Mouse (Mus musculus): ENCODE data around the gene Syn3. TPM values are rescaled to one million over a fixed set of nuclear protein-coding genes. Genes with fewer than 3 reads are reported as not detected.
A peak's percentile ranks its signal among the peaks of the same experiment; 100 is the strongest.

Syn3 gene
- total RNA-seq, 2 experiments from 2014 or later = 0.33 to 0.43 TPM

DNA sequence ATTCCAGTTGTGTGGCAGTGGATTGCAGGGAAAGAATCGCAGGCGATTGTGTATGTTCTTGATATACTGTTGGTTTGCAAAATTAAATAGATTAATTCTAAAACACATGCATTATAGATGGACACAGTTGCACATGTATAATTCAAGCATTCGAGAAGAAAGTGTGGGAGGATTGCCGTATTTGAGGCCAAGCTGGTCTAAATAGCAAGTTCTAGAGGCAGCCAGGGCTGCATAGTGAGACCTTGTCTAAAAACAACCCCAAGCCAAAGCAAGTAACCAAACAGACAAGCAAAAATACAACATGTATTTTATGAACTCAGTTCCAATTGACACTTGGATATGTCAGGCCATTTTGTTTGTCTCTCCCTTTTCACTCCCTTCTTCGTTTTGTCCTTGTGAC, 223.1 kb downstream of the Syn3 start:
- DNase-seq = no peak

DNA sequence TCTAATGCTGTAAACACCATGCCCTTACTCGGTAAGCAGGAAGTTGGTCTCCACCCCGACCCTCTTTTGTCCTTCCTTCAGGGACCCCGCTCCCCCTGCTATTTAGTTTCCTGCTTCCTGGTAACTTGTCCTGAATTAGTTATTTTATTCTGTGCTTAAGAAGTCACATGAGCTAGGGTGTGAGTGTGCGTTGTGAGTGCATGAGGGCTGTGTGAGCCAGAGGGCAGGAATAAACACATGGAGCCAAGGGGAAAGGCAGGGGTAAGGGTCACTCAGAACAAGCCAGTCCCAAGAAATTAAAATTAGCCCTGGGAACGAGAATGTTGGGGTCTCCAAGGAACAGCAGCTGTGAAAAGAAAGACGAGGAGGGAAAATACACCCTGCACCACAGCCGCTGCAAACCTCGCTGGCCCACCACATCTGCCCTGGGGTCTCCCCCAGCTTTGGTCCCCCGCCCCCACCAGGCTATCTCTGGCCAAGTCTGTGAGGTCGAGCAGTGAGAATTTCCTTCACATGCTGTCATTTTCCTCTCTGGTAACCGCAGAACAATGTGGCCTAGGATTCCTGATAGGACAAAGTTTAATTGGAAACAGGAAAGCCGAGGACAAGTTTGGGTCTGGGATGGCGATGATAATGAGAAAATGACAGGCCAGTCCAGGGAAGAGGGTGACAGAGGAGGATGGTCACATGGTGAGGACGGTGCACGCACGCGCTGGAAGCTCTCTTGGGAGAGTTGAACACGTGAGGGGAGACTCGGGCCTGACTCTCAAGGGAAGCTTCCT, 225.1 kb downstream of the Syn3 start:
- DNase-seq = no peak

DNA sequence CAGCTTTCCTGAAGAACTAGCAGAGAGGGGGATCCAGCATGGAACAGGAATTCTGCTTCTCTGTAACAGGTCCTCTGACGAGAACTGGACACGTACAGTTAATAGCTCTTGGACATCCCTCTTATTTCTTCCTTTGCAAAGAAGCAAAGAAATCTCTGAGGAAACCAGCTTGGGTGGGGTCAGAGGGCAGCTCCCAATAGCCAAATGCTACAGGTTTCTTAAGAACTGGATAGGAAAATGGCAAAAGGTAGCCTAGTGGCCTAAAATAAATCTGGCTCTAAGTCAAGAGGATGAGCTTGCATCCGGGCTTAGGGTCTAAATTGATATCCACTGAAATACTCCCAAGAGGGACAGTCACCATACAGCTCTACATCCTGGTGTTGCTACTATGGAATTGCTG, 225.9 kb downstream of the Syn3 start:
- DNase-seq = no peak

DNA sequence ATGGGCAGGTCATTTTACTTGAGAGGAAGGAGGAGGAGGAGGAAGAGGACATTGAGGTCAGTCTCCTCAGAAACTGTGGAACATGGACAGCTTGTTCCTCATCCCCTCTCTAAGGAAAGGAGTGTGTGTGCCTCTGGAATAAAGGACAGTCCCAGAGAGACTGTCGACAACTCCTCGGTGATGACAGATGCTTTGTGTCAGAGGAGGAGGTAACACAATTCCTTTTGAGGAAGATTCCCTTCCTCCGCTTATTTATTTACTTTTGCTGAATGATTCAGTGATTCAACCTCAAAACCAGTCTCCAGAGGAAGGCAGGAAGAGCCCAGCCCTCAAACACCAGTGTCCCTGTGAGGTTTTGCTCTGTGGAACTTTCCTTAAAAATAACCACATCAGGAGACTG, 228.4 kb downstream of the Syn3 start:
- DNase-seq = no peak

DNA sequence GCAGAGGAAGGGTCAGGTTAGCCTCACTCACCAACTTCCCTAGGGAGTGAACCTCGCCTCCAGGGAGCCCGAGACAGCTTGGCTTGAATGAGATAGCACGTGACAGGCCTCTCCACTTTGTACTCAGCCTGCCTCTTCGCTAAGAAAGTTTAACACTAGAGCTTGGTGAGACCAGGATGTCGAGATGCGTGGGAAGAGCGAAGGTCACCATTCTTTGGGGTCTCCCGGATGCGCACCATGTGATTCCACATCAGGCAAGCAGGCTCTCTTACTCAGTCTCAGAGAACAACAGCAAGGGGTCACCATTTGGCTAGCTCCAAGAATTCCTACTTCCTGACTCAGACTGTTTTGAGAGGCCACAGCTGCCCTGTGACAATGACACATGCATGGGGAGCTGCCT, 234.1 kb downstream of the Syn3 start:
- DNase-seq = no peak

DNA sequence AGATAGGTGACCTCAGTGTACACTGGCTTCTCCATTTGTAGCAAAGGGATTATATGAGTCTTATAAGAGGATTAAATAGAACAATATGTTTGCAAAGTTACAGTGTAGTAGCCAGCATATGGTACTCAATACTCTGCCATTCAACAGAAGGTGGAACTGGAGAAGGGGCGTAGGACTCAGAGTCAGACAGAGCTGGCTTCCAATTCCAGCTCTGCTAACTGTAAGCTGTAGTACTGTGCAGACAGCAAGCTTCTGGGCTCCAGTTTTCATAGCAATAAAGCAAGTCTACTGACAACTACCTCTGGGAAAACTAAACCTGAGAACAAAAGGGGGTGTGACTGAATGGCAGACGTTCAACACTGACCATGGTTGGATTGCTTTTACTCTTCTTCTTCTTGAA, 237.0 kb downstream of the Syn3 start:
- no peak for DNase-seq

DNA sequence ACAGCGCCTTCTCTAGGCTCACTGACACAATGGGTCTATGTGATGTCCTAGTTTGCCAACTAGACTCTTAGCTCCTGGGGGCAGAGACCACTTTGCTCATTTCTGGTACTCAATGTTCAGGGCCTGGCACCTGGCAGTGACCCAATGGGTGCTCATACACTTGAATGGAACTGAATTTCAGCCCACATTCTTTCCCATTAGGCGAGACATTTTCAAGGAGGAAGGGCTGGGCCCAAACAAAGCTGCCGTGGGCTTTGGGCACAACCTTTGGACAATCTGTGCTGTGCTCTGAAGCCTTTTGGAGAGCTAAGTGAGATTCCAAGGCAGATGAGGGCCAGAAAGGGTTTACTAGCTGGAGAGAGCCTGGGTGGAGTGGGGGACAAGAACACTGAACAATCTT, 239.7 kb downstream of the Syn3 start:
- DNase-seq = no peak

DNA sequence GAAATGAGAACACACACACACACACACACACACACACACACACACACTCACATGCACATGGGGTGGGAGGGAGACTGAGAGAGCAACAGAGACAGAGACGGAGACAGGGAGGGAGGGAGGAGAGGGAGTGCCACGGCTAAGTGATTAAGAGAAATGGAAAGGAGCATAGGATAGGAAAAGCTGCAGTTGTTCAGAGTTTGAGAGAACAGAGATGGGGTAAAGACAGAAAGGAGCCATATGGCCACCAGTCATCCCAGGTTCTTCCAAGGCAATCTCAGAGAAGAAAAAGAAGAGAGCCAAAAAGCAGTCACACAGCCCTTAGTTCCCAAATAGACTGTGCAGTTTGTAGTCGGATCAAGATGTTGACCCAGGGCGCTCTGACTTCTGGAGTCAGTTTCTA, 240.7 kb downstream of the Syn3 start:
- DNase-seq = no peak

DNA sequence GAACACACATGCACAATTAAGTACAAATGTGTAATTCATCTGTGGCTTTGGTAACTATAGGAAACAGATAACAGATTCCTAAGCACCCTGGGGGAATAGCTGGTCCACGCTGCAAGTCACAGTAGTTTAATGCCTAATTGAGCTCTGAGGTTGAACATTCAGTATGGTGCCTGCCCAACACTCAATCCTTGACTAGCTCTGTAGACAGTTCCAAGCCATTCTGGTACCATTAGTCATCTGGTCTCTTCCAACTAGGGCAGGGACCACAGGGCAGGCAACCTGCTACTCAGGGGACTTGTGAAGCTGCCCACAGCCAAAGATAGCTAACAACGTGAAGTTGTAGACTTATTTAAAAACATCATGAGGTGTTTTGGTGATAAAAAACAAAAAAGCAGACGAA, 241.7 kb downstream of the Syn3 start:
- no peak for DNase-seq

DNA sequence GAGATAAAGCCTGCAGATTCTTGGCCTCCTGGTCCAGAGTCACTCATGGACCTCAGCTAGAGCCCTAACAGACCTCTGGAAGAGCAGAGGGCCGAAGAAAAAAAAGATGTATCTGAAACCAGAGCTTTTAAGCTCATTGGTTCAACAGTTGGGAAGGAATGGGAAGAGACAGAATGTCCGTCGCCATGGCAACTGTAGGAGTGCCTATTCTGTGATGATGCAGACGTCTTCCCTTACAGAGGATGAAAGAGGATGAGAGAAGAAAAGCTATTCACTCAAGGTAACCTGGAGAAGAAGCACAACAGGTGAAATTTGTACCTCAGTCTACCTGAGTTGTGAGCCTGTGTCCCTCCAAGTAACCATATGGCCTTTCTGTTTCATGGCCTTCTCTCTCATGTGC, 242.5 kb downstream of the Syn3 start:
- no peak for DNase-seq

DNA sequence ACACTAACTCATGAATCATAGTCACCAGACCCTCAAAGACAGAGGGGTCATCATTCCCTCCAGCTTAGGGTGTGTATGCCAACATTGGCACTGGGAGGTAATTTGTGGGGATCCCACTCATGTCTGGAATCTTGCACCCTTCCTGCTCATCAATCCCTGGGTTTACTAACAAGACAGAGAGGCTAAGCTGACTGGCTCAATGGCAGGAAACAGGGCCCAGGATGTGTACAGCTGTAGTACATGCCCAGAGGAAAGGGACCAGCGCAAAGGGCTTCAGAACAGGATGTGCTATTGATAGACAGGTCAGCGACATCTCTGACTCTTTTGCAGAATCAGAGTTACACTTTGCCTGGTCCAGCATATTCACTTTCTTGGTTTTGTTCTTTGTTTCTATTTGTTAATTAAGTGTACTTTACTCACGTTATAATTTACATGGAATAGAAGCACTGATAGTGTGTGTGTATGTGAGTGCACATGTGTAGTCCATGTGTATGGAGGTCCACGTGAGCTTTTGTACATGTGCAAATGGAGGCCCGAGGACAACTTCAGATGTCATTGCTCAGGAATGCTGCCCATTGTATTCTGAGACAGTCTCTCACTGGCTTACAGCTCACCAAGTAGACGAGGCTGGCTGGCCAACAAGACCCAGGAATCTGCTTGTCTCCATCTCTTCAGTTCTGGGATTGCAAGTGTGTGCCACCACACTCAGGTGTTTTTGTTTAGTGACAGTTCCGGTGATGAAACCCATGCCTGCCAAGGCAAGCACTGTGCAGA, 248.4 kb downstream of the Syn3 start:
- no peak for DNase-seq

DNA sequence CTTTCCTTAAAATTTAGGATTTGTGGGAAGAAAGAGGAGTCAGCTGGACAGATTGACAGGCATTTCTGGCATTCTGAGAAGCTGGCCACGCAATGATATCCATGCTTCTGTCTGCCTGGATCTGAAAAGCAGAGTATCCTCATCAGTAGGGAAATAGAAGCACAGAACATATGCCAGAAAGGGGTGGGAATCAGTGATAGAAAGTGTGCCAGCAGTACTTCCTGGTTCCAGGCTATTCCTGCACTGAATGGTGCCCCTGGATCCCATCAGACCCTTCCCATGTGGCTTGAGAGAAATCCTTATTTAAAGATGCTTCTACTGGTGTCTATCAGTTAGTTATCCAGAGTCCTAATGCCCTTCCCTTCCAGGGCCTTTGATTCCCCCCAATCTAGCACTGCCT, 249.4 kb downstream of the Syn3 start:
- DNase-seq = no peak

DNA sequence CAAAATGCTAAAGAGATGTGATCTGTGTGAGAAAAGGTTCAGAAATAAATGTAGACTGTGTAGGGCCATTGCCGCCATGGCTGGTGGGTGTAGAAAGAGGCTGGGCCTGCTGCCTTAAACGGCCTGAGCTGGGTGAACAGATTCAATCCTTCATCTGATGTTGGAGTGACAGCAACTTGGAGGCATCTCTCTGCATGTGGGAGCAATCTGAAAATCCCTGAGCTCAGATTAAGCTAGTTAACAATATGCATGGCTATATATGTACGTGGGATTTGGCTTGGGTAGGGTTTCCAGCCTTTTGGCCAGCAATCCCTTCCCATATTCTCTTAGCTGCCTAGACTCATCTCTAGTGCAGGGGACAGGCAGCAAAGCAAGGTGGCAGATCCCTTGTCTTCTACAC, 249.9 kb downstream of the Syn3 start:
- no peak for DNase-seq

DNA sequence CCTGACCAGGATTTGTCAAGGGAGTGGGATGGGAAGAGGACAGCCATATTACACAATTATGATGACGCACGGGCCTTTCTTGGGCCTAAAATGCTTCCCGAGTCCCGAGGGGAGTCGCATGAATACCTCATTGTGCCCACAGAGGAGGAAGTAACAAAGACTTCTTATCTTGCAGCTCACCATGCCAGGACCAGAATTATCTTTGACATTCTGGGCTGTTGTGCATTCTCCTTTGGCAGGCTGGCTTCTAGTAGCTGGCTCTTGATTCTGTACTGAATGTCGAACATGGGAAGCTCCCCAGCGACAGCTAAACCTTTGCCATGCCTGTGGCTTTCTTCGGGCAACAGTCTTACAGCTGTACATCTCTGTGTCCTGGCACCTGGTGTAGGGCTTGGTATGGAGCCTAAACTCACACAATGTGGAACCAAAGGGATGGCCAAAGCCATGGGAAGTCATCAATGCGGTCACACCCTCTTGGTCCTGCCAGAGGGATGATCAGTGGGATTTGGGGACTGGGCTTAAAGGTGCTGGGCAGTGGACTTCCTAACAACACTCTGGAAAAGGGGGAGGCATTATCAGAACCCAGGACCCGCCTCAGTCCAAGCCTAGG, 250.5 kb downstream of the Syn3 start:
- no peak for DNase-seq

DNA sequence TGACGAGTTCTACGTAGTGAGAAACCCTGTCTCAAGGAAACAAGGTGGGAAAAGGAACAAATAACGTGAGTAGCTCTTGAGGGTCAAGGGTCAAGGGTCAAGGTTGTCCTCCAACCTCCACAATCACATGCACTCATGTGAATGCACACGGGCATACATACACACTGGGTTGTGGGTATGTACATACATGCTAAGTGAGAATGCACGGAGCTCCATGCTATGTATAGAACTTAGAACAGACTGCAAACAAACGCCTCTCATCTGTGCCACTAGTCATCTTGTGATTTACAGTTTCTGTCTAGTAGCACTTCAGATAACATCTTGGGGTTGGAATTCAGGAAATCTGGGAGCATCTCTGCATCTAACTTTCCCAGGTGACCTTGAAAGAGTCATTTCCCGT, 253.3 kb downstream of the Syn3 start:
- DNase-seq = no peak

DNA sequence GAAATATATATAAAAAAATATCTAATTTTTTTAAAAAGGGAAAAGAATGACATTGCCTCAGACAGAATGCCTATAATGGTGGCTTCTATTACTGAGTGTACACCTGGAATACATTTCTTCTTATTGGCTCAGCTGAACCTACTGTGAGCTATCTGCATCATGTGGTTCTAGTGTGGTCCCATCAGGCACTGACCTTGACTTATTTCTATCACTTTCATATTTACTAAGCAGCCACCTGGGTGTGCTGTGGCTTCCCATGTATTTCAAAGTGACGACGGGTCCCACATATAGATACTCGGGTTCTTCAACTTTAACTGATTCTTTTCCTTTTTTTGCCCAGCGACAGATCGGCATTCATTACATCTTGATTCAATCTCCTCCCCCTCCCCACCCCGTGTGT, 255.2 kb downstream of the Syn3 start:
- DNase-seq = no peak

DNA sequence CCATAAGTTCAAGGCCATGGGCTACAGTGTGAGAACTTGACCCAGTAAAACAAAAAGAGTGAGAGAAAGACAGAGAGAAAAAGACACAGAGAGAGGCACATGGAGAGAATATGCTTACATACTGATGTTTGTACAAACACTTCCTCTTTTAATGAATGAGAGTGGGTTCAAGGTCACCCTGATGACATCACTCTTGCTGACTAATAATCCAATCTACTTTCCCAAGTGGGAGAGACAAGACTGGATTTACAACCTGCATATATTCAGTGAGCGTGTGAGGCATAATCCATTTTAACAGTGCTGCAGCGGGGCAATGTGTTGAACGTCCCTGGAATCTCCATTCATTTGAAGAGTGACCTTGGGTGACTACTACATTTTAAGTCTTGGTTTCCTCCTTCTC, 256.0 kb downstream of the Syn3 start:
- no peak for DNase-seq

DNA sequence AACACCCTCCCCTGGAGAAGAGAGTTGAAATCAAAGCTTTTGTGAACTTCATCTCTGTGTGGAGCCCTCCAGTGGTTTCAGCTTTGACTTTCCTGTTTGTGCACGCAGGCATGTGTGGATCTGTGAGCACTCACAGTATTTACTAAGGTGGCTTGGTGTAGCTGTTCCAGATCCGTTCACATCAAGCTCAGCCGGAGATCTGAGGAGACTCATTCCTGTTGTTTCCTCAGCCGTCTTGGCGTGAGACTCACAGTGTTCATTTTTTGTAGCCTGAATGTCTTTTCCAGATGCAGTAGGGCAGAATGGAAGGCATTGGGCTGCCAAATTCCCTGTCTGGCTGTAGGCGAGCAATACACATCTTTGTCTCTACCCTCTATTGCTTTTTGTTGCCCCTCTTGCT, 268.7 kb downstream of the Syn3 start:
- DNase-seq = no peak

DNA sequence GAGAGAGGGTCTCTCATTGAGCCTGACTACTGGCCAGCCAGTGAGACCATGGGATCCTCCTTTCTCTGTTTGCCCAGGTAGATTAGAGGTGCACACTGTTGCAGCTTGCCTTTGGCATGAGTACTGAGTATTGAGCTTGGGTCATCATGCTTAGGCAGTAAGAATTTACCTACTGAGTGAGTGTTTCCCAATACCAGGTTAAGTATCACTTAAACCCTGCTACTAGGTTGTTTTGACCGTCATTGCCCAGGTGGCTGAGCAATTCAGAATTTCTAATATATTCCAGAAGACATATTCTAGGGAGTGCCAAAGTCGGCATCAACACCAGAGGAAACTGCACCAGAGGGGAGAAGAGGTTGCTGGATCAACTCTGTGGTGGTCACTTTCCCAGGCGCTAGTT, 273.2 kb downstream of the Syn3 start:
- DNase-seq = no peak

DNA sequence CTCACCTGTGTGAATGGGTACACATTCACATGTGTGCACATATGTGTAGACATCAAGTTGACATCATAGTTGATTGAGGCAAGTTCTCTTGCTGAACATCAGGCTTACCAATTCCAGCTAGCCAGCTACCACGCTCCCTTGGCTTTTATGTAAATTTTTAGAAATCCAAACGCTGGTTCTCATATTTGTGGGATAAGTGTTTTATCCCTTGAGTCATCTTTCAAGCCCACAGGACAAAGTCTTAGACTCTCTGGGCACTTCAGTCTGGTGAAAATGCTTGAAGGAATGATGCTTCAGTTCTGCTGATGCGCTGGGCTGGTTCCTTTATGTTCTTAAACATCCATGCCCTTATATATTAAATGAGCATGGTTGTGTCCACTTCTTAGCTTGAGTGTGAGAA, 279.7 kb downstream of the Syn3 start:
- no peak for DNase-seq

DNA sequence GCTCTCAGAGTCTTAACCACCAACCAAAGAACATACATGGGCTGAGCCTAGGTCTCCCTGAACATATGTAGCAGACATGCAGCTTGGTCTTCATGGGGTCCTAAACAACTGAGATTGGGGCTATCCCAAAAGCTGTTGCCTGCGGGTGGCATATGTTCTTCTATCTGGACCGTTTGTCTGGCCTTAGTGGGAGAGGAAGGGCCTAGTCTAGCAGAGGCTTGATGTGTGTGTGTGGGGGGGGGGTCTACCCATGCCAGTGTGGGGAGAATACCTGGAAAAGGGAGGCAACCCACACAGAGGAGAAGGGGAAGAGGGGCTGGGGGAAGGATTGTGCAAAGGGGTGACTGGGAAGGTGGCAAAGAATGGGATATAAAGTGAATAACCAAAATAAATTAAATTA, 281.9 kb downstream of the Syn3 start:
- no peak for DNase-seq

DNA sequence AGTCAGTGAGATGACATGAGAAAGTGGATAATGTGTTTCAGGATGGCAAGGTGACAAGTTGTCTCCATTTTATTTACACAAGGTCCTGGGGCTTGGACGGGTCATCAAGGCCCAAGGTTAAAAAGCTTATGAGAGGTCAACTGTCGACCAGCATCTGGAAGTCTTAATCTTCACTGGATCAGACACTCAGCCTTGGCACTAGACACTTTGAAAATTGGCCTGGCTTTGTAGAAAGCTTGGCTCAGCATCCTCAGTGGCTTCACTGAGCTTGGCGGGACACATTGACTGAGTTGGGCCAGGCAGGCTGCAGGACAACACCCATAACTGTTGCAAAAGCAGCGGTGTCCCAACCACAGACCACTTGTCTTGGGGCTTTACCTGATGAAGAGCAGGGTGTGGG, 286.6 kb downstream of the Syn3 start:
- no peak for DNase-seq

DNA sequence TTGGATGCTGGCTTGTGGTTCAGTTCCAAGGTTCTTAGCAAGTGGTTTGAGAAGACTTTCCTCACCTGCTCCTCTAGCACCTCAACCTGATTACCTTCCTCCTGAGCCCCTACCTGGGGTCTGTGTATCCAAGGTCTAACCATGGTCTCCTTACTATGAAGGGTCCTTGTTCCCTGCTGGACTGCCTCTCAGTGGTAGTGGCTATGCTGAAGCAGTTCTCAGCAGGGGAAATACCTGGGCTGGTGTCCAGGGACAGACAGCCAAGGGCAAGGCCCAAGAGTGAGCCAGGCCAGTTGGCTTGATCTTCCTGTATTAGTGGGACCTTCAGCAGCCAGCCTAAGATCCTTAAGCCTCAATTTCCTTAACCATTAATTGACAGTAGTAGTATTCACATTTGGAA, 294.8 kb downstream of the Syn3 start:
- DNase-seq = peak; percentile 60

DNA sequence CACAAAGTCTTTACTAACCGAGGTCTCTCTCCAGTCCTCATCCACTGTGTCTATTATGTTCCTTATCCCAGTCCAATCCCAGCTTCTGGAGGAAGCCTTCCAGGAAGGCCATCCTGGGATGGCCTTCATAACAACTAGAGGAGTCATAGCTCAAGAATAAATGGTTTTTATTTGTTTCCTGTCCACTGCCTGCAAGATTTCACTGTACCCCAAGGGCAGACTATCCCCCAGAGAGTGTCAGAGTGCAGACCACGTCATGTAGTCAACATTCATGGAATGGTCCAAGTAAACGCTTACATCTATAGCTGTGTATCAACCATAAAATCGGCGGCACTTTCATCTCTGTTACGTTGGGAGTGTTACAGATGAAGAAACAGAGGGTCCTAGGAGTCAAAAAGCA, 295.5 kb downstream of the Syn3 start:
- no peak for DNase-seq

Measured in gastrocnemius, postnatal 10 days (tissue).